Mouse (Mus musculus) kidney, postnatal 4 days (tissue): Measurements from ENCODE around the gene Ipo5.
A peak's percentile ranks its signal among the peaks of the same experiment; 100 is the strongest.

Source experiments
- DNase-seq, 2 experiments: peaks; one replicate each; pipeline ENCODE4 v3.0.0; 2021; ENCODE audit warnings: mixed read lengths in 2 of 2

Ipo5 gene

DNA sequence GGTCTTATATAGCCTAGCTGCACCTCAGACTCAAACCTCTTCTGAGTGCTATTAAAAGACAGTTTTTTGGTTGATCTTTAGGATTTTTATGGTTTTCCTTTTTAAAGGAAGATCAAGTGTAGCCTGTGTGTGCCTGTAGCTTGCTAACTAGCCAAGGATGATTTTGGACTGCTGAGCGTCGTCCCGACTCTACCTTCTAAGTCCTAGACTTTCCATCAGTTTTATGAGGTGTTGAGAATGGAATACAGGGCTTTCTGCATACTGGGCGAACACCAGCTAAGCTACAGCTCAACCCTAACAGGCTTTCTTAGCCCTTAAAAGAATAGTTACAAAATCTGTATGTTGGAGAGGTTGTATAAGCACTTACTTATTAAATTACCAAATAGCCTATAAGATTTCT is 13.0 kb downstream of the Ipo5 start:
- no peak for DNase-seq

DNA sequence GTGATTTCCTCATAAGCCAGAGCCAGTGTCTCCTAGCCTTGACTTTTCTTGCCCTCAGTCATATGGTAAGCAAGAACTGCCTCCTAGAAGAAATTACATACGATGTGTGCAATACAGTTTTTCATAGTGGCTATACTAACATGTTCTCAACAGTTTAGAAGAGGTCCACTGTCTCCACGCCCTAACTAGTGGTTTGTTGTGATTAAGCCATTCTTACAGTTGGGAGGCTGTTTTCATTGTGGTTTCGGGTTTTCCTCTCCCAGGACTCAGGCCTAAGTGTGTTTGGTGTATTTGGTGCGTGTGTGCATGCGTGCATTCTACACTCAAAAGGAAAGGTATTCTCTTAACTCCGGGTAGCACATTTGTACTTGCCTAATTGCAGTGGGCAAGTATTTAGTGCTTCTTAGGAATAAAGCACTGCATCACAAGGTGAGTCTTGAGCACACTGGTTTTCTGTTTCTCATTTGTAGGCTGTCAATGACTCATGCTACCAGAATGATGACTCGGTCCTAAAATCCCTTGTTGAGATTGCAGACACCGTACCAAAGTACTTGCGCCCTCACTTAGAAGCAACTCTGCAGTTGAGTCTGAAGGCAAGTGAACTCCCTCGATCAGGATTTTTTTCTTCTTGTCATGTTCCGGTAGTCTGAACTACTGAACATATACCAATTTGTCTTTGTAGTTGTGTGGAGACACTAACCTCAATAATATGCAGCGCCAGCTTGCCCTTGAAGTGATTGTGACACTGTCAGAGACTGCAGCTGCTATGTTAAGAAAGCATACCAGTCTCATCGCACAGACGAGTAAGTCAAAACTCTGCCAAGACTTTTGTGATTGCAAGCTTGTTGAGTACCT is 14.9 kb downstream of the Ipo5 start:
- DNase-seq, result no peak

DNA sequence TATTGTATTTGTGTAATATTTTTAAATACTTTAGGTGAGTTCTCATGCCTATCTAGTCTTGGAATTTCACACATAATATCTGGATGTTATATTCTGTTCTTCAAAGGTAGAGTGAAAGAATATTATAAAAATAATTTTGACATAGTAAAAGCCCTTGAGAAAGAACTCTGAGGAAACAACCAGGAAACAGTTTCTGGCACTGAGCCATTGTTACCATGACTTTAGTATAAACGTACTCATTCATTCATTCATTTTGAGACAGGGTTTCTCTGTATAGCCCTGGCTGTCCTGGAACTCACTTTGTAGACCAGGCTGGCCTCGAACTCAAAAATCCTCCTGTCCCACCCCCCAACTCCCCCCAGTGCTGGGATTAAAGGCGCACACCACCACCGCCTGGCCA is 20.2 kb downstream of the Ipo5 start:
- DNase-seq, result no peak

- no peak for DNase-seq
Observed at GRCm38 (mm10) chr14:120933624-120934023, 22.6 kb downstream of the Ipo5 start.

DNA sequence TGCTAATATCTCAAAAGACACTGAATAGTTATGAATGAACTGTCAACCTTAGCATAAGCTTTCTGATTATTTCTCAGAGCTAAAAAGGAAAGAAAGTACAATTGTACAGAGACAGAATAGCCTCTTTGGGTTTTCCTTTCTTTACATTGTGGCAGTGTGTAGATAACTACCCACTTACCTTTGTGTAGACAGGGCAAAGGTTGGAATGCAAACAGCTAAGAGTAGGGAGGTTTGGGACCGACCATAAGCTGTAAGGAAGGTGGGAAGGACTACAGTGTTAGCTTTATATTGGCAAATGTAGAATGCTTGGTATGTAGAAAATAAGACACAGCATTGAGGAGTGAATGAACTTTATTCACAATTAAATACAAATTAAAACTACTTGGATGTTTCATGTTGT is 26.1 kb downstream of the Ipo5 start:
- no peak for DNase-seq

GRCm38 (mm10) chr14:120942803-120943202 is 31.8 kb downstream of the Ipo5 start:
- no peak for DNase-seq

GRCm38 (mm10) chr14:120945146-120945545 is 34.1 kb downstream of the Ipo5 start:
- DNase-seq, result peak; percentile 29 to 31

GRCm38 (mm10) chr14:120947104-120947503 is 36.1 kb downstream of the Ipo5 start:
- no peak for DNase-seq

GRCm38 (mm10) chr14:120949002-120949401 is 38.0 kb downstream of the Ipo5 start:
- DNase-seq, result no peak

DNA sequence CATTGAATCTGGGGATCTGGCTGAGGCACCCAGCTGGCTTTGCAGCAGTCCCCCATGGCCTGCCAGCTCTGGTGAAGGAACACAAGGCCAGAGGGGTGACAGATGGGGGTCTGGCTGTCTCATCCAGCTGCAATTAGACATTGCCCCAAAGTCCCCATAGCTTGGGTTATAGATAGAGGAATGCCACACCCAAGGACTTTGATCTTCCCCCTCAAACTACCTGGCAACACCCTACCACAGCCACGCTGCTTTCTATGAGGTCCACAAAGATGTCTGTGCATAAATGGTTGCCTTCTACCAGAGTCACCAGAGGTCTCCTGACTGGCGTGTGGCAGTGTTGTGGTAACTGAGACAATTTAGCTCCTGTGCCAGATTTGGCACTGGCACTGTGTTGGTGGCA is 39.0 kb downstream of the Ipo5 start:
- DNase-seq, result no peak

- peak in 1 of 2 experiments; percentile 28 for DNase-seq
Observed at GRCm38 (mm10) chr14:120952434-120952833, 41.4 kb downstream of the Ipo5 start.

DNA sequence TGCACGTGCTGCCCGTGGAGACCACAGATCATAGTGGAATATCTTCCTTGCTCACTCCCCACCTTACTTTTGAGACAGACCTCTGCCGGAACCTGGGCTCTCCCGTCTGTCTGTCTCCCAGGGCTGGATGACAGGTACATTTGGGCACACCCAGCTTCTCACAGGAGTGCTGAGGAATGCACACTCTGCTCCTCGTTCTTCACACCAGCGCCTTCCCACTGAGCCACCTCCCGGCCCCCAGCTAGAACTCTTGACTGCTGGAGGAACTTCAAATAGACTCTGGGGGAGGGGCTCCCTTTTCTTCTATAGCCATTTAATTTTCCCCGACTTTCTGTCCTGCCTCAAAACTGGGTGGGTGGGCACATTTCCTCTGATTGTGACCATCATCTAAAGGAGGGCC is 49.5 kb downstream of the Ipo5 start:
- DNase-seq, result no peak

DNA sequence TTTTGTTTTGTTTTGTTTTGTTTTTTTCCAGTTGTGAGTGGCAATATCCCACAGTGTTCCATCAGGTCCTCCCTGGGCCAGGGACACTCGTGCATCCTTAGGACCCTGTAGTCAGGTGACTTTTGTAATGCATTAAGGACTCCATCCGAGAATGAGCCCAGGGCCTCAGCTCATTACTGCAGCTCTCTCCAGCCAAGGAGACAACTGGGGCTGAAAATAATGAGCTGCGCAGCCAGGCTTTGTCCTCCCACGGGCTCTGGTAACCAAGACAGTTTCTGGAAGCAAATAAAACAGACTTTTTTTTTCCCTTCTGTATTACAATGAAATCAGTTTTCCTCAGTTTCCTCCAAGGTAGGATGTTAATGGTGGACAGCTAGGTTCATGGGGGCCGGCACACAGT is 50.0 kb downstream of the Ipo5 start:
- no peak for DNase-seq

- no peak for DNase-seq
Observed at GRCm38 (mm10) chr14:120967072-120967471, 56.0 kb downstream of the Ipo5 start.

DNA sequence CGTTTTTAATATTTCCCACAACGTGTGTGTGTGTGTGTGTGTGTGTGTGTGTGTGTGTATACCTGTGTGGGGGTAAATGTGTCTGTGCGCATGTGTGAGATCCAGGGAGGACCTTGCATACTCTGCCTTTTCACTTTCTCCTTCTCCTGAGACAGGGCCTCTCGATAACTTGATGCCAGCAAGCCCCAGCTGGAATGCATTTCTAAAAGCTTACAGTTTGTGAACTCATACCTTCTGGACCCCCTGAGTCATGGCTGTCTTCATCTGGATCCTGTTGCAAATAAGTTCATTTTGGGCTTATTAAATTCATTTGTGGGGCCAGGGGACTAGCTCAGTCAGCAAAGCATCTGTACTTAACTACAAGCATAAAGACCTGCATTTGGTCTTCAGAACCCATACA is 57.7 kb downstream of the Ipo5 start:
- no peak for DNase-seq

GRCm38 (mm10) chr14:120969673-120970072 is 58.6 kb downstream of the Ipo5 start:
- DNase-seq, result no peak

DNA sequence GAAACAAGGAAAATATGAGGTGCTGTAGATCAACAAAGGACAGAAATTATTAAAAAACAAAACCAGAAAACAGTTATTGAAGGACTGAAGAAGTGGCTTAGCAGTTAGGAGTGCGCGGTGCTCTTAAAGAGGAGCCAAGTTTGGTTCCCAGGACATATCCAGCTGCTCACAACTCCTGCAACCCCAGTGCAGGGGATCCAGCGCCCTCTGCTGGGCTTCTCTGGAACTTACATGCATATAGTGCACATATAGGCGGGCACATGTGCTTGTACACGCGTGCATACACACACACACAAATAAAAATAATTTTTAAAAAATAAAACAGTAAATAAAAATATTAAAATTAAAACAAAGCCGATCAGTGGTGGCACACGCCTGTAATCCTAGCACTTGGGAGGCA is 59.6 kb downstream of the Ipo5 start:
- DNase-seq, result peak; percentile 46 to 47

DNA sequence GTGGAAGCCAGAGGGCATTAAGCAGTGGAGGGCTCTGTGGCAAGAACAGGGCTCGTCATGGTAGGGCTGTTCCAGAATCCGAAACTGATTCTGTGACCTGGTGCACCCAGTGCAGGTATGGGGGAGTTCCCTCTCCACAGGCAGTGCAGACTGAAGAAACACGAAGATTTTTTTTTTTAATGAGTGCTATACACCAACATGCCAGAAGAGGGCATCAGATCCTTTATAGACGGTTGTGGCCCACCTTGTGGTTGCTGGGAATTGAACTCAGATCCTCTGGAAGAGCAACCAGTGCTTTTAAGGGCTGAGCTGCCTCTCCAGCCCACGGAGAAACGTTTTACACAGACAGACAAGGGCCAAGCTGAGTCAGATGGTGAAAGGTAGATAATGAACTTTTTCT is 60.3 kb downstream of the Ipo5 start:
- no peak for DNase-seq

DNA sequence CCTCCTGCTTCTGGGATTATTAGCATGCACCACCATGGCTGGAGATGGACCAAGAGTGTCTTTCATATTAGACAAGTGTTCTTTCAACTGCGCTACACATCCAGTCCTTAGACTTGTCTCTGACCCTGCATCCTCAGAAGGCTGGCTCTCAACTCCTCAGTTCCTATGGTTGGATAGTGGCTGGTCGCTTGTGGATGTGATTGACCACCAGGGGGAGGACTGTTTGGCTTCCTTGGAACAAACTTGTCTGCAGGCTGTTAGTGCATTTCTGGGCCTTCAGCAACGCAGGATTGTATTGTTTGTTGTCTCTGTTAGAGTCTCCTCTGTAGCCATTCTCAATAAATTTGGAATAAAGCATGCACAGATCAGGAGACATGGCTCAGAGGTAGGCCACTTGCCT is 68.5 kb downstream of the Ipo5 start:
- peak; percentile 67 to 73 for DNase-seq

- no peak for DNase-seq
Observed at GRCm38 (mm10) chr14:120989126-120989525, 78.1 kb downstream of the Ipo5 start.
